Mouse (Mus musculus) MEL (cell line): ENCODE measurements around the gene Gpatch2l.

Source experiments
- CHD1 ChIP-seq: IDR thresholded peaks from 2 replicates; pipeline ENCODE4 v1.6.1; 2012; ENCODE audit warnings: low read depth, mild to moderate bottlenecking, inconsistent platforms, low read length, improper control_type of control experiment
- CHD2 ChIP-seq: IDR thresholded peaks from 2 replicates; pipeline ENCODE4 v1.6.1; 2011; ENCODE audit warnings: low read length, improper control_type of control experiment
- CTCF ChIP-seq, 3 experiments: IDR thresholded peaks in 2 of 3; conservative IDR thresholded peaks in 1 of 3; 2 replicates each; pipeline ENCODE4 v1.5.1; 2011 to 2012; ENCODE audit warnings: low read length in 3 of 3, low read depth in 2 of 3, mild to moderate bottlenecking in 2 of 3, improper control_type of control experiment in 1 of 3, inconsistent platforms in 1 of 3, mixed read lengths in 1 of 3, moderate library complexity in 1 of 3; ENCODE audit not compliant: control insufficient read depth in 1 of 3, insufficient read depth in 1 of 3, poor library complexity in 1 of 3, severe bottlenecking in 1 of 3
- EP300 ChIP-seq, 2 experiments: IDR thresholded peaks; 2 replicates each; pipeline ENCODE4 v1.6.1; 2011; ENCODE audit warnings: improper control_type of control experiment in 2 of 2, low read length in 2 of 2, low read depth in 1 of 2, mild to moderate bottlenecking in 1 of 2
- GATA1 ChIP-seq: IDR thresholded peaks from 2 replicates; pipeline ENCODE4 v1.6.1; 2011; ENCODE audit warnings: low read depth, low read length, improper control_type of control experiment
- HCFC1 ChIP-seq: IDR thresholded peaks from 2 replicates; pipeline ENCODE4 v1.6.1; 2012; ENCODE audit warnings: low read depth, mild to moderate bottlenecking, inconsistent platforms, low read length, improper control_type of control experiment, moderate library complexity
- MEF2A ChIP-seq: IDR thresholded peaks from 2 replicates; pipeline ENCODE4 v1.6.1; 2014; ENCODE audit warnings: low read depth, mild to moderate bottlenecking, inconsistent platforms, low read length, improper control_type of control experiment; ENCODE audit not compliant: poor library complexity, insufficient replicate concordance, severe bottlenecking; ENCODE audit errors: extremely low read depth
- NELFE ChIP-seq: IDR thresholded peaks from 2 replicates; pipeline ENCODE4 v1.6.1; 2011; ENCODE audit warnings: low read depth, low read length, improper control_type of control experiment
- POLR2A ChIP-seq, 2 experiments: IDR thresholded peaks; 2 replicates each; pipeline ENCODE4 v1.6.1; 2011 to 2012; ENCODE audit warnings: low read length in 2 of 2, mild to moderate bottlenecking in 2 of 2, control low read depth in 1 of 2, improper control_type of control experiment in 1 of 2, low read depth in 1 of 2, moderate library complexity in 1 of 2; ENCODE audit not compliant: control insufficient read depth in 1 of 2, insufficient read depth in 1 of 2, poor library complexity in 1 of 2
- POLR2AphosphoS2 ChIP-seq: IDR thresholded peaks from 2 replicates; pipeline ENCODE4 v1.6.1; 2011; ENCODE audit warnings: low read length, improper control_type of control experiment
- RAD21 ChIP-seq: IDR thresholded peaks from 2 replicates; pipeline ENCODE4 v1.6.1; 2011; ENCODE audit warnings: mild to moderate bottlenecking, low read depth, low read length, improper control_type of control experiment
- SMC3 ChIP-seq: IDR thresholded peaks from 2 replicates; pipeline ENCODE4 v1.6.1; 2011; ENCODE audit warnings: low read depth, low read length, improper control_type of control experiment

DNA sequence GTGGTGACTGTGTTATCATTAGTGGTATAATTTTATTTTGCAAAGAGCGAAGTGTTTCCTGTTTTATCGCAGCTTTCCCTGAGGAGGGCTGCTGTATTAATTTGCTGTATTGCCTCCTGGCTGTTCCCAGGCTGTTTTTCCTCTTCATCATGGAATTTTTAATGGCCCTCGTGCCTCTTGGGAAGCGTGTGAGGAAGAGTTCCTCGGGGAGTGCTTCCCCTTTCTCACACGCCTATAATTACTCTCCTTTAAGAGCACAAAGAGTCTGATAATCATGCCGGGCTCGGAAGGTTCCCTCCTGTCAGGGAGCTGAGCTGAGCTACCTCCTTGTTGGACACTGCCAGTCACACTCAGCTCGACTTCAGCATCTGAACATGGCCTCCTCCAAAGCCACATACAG, 30.0 kb downstream of the Gpatch2l start:
- no peak for TF ChIP-seq MEF2A
- TF ChIP-seq GATA1: no peak
- no peak for TF ChIP-seq CTCF (IDR thresholded peaks at IDR 0.05 in 2 of 3, conservative IDR thresholded peaks at IDR 0.05 in 1 of 3; ENCODE audit: control insufficient read depth in 1 of 3, insufficient read depth in 1 of 3, low read depth in 2 of 3, low read length in 3 of 3, poor library complexity in 1 of 3, severe bottlenecking in 1 of 3)
- TF ChIP-seq CHD1: no peak
- TF ChIP-seq POLR2A (IDR thresholded peaks at IDR 0.05; ENCODE audit: control insufficient read depth in 1 of 2, insufficient read depth in 1 of 2, low read depth in 1 of 2, low read length in 2 of 2, poor library complexity in 1 of 2): no peak
- TF ChIP-seq POLR2AphosphoS2: no peak
- no peak for TF ChIP-seq NELFE
- no peak for TF ChIP-seq SMC3
- TF ChIP-seq CHD2: no peak
- TF ChIP-seq EP300 (IDR thresholded peaks at IDR 0.05; ENCODE audit: low read depth in 1 of 2, low read length in 2 of 2): no peak
- no peak for TF ChIP-seq HCFC1
- TF ChIP-seq RAD21: no peak
